Mouse (Mus musculus): ENCODE measurements around the gene Serpina9.

- no peak for TF ChIP-seq CTCF (IDR thresholded peaks at IDR 0.05)
- no peak for TF ChIP-seq POLR2A (IDR thresholded peaks at IDR 0.05; ENCODE audit: insufficient read depth, low read depth, low read length)
- no peak for TF ChIP-seq EP300 (IDR thresholded peaks at IDR 0.05; ENCODE audit: insufficient read depth, low read depth, low read length)
These were observed 13.0 kb downstream of the Serpina9 start for GRCm38 (mm10) chr12:104000594-104000993.
